Mouse (Mus musculus) small intestine, adult 2 months (tissue): ENCODE measurements around the gene Emp2. TPM values are rescaled to one million over a fixed set of nuclear protein-coding genes. Genes with fewer than 3 reads are reported as not detected.

ENCODE experiments used
- H3K27ac ChIP-seq: fragments of 200-500 bp; 2 replicates; pipeline ENCODE4 v1.5.1; 2012; ENCODE audit warnings: low read depth, low read length, control low read depth, inconsistent platforms; ENCODE audit not compliant: insufficient read depth
- H3K27me3 ChIP-seq: fragments of 200-500 bp; 2 replicates; pipeline ENCODE4 v1.6.1; 2012; ENCODE audit warnings: mild to moderate bottlenecking, moderate library complexity, low read length, inconsistent platforms; ENCODE audit not compliant: control insufficient read depth, insufficient read depth
- H3K36me3 ChIP-seq: fragments of 200-500 bp; 2 replicates; pipeline ENCODE4 v1.6.1; 2012; ENCODE audit warnings: mild to moderate bottlenecking, low read length, control low read depth, inconsistent platforms; ENCODE audit not compliant: control insufficient read depth, insufficient read depth
- H3K4me1 ChIP-seq: fragments of 200-500 bp; 2 replicates; pipeline ENCODE4 v1.6.1; 2012; ENCODE audit warnings: low read length, inconsistent platforms, mixed read lengths; ENCODE audit not compliant: control insufficient read depth, insufficient read depth, insufficient read length
- H3K4me3 ChIP-seq: fragments of 200-500 bp; 2 replicates; pipeline ENCODE4 v1.5.1; 2012; ENCODE audit warnings: low read depth, mild to moderate bottlenecking, control low read depth, inconsistent platforms, low read length, moderate library complexity
- CTCF ChIP-seq: fragments of 200-500 bp; IDR thresholded peaks from 2 replicates; pipeline ENCODE4 v1.5.1; 2012; ENCODE audit warnings: low read depth, mild to moderate bottlenecking, control low read depth, inconsistent platforms, low read length, moderate library complexity, mixed read lengths; ENCODE audit not compliant: insufficient replicate concordance, insufficient read length; ENCODE audit errors: extremely low read depth
- POLR2A ChIP-seq: fragments of 200-500 bp; IDR thresholded peaks from 2 replicates; pipeline ENCODE4 v1.6.1; 2012; ENCODE audit warnings: low read depth, mild to moderate bottlenecking, control low read depth, inconsistent platforms, low read length, moderate library complexity
- whole genome bisulfite sequencing: fragments of 180-500 bp; shearing (Covaris S2); methylation state at CpG from one replicate; pipeline ENCODE4 v1.1.7; 2018; 5-methylcytosine and 5-hydroxymethylcytosine counted together
- polyA plus RNA-seq: library from polyadenylated mRNA; depleted of rRNA; stranded (reverse); fragments of >200 nt; gene quantifications from 2 replicates; pipeline ENCODE4 v1.2.3, GENCODE M21; 2012

Emp2 gene
- polyA plus RNA-seq, 1 experiment, result 5.5 TPM

GRCm38 (mm10) chr16:10349436-10349835, 35.7 kb upstream of the Emp2 start:
- TF ChIP-seq POLR2A (no peak), CTCF (no peak)
- Histone ChIP-seq H3K4me1 (peaks cover 20% of the 10 kb centered on the region; the same call in 1 of the 2 replicates), H3K27ac (no peak overlapping the region), H3K27me3 (no peaks in the 10 kb centered on the region), H3K4me3 (no peak overlapping the region), H3K36me3 (no peaks in the 10 kb centered on the region)
- 23% methylated on average over 5 of the region's 5 CpGs for WGBS

GRCm38 (mm10) chr16:10347551-10347950, 33.8 kb upstream of the Emp2 start:
- WGBS, result 63% methylated on average over 7 of the region's 7 CpGs
- H3K27me3 ChIP-seq, result no peaks in the 10 kb centered on the region
- no peaks in the 10 kb centered on the region for H3K36me3 ChIP-seq
- TF ChIP-seq CTCF, result no peak
- TF ChIP-seq POLR2A, result no peak
- H3K27ac ChIP-seq, result no peak overlapping the region
- peaks cover 20% of the 10 kb centered on the region; the same call in 1 of the 2 replicates for H3K4me1 ChIP-seq
- H3K4me3 ChIP-seq, result no peak overlapping the region

DNA sequence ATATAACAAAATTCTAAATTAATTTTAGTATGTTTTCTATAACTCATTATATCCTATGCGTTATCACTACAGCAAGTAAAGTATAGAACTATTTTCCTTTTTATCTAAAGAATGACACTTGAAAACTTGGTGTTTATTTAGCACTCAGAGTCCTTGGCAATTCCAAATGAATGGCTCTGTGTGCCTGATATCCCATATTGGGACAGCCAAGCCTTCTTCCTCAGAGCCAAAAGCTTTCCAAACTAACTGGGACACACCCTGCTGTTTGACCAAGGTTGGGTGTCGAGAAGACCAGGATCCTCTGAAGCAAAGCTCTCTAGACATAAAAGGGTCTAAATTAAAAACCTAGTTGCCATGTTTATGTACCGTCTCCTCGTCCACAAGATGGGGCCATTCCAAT, 27.3 kb upstream of the Emp2 start:
- no peaks in the 10 kb centered on the region for H3K36me3 ChIP-seq
- TF ChIP-seq POLR2A (no peak), CTCF (no peak)
- peaks cover 7% of the 10 kb centered on the region; the same call in 1 of the 2 replicates for H3K4me1 ChIP-seq
- H3K27me3 ChIP-seq, result no peaks in the 10 kb centered on the region
- WGBS, result 70% methylated on average over 4 of the region's 4 CpGs
- H3K27ac ChIP-seq, result no peak overlapping the region
- H3K4me3 ChIP-seq, result no peak overlapping the region

GRCm38 (mm10) chr16:10339930-10340329, 26.2 kb upstream of the Emp2 start:
- no peak overlapping the region for H3K27ac ChIP-seq
- no peak for TF ChIP-seq POLR2A
- no peak for TF ChIP-seq CTCF
- WGBS, result 97% methylated on average over 10 of the region's 10 CpGs
- H3K4me3 ChIP-seq, result no peak overlapping the region
- no peaks in the 10 kb centered on the region for H3K27me3 ChIP-seq
- peaks cover 10% of the 10 kb centered on the region; the same call in 1 of the 2 replicates for H3K4me1 ChIP-seq
- H3K36me3 ChIP-seq, result no peaks in the 10 kb centered on the region

DNA sequence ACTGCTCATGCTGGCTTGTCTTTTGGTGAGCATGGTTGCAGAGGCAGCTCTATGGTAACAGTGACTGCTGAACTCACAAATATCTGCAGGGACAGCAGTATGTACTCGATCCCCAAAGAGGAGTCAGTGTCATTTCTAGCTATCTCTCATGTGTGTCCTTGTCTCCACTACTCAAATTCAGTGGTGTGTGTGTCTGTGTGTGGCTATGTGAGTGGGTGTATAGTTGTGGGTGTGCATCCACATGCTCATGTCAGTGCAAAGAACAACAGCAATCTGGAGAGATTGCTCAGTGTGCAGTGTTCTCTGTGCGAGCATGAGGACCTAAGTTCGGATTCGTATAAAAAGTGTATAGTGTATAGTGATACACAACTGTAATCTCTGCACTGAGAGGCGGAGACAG, 24.8 kb upstream of the Emp2 start:
- TF ChIP-seq CTCF (no peak), POLR2A (no peak)
- no peaks in the 10 kb centered on the region for H3K27me3 ChIP-seq
- WGBS, result 85% methylated on average over 5 of the region's 5 CpGs

DNA sequence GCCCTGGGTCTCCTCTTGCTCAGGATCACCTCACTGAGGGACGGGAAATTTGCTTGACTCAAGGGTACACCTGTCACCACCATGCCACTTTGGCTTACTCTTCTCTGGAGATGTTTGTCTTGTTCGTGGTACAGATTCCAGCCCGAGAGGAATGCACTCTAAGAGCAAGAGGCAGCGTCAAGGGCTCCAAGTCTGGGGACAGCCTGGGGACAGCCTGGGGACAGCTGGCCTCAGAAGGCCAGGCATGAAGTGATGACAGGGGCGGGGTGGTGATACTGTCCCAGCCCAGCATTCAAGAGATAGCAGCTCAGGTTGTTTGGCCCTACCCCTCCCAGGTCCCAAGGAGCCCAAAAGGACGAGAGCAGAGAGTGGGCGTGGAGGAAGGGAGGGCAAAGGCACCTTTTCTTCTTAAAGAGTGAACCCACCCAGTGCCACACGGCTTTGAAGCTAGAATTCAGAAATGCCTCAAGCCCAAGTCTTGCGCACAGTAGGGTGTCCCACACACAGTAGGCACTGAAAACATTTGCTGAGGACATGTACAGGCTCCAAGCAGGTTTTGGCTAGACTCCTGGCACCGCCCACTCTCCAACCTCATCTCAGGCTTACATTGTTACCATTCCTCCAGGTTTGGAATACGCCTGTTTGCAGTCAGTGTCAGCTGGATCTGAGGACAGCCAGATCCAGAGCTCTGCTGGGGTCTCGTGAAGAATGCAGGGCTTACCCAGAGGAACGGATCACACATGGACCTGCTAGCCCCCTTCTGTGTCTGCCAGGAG, 23.8 kb upstream of the Emp2 start:
- no peaks in the 10 kb centered on the region for H3K36me3 ChIP-seq
- 68% methylated on average over 13 of the region's 13 CpGs for WGBS
- TF ChIP-seq POLR2A (no peak), CTCF (no peak)
- no peak overlapping the region for H3K27ac ChIP-seq
- H3K27me3 ChIP-seq, result no peaks in the 10 kb centered on the region
- H3K4me1 ChIP-seq, result peaks cover 10% of the 10 kb centered on the region; the same call in 1 of the 2 replicates
- H3K4me3 ChIP-seq, result no peak overlapping the region

More for the DNA sequence above, 24.8 kb upstream of the Emp2 start:
- Histone ChIP-seq H3K36me3 (no peaks in the 10 kb centered on the region), H3K27ac (no peak overlapping the region), H3K4me1 (peaks cover 10% of the 10 kb centered on the region; the same call in 1 of the 2 replicates), H3K4me3 (no peak overlapping the region)
